Mouse (Mus musculus) CD8-positive naive resting alpha-beta T cell, adult 2 months (primary cell): ENCODE data around the gene Ptprf.
A peak's percentile ranks its signal among the peaks of the same experiment; 100 is the strongest.

Source experiments
- DNase-seq, 2 experiments: peaks; one replicate each; pipeline ENCODE4 v3.0.0; 2022; ENCODE audit warnings: low read depth in 2 of 2, low spot score in 2 of 2

The Ptprf gene

DNA sequence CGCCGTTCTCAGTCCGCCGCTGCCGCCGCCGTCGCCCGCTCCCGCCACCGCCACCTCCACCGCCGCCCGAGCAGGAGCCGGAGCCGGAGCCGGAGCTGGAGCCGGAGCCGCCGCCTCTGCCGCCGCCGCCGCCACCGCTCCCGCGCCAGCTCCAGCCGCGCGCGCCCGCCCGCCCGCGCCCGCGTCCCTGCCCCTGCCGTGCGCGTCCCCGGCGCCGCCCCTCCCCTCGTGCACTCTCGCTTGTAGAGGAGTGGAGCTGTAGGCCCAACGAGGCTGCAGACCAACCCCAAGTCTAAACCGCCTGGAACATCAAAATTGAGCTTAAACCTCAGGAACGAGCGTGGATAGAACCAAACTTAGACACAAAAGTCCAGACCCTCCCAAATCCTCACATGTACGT lies at the start of gene Ptprf:
Ptprf (minus strand) TSS at position 175 of the 400 bp plus-strand sequence.
- DNase-seq: no peak

GRCm38 (mm10) chr4:118336658-118337057 lies 45.5 kb upstream of the Ptprf start:
- DNase-seq: peak; percentile 5 to 35

DNA sequence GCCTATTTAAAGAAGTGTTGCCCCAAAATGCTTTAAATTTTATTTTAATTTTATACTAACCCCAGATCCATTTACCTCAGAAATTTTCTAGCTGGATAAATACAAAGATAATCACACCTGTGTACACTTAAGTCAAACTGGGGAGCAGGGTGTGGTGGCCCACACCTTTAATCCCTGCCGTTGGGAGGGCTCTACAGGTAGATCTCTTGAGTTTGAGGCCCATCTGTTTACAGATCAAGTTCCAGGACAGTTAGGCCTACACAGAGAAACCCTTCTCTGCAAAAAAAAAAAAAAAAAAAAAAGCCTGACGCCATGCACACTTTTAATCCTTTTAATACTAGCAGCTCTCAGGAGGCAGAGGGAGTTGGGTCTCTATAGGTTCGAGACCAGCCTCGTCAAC lies 44.8 kb upstream of the Ptprf start:
- DNase-seq: no peak

DNA sequence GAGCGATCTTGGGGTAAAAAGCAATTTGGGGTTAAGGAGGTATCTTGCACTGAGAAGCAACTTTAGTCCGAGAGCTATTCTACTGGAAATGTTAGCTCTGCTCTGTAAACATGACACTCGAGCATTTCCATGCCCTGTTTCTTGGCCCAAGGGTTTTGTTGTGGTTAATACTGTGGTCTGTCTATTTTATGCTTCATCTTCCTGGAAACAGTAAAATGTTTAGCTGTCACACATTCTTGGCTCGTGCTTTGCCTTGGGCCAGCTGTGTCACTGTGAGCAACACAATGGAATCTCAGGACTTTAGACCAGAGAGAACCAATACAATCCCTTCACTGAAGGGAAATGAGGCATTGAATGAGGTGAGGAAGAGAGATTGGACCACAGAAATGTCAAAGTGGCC lies 40.6 kb upstream of the Ptprf start:
- no peak for DNase-seq

DNA sequence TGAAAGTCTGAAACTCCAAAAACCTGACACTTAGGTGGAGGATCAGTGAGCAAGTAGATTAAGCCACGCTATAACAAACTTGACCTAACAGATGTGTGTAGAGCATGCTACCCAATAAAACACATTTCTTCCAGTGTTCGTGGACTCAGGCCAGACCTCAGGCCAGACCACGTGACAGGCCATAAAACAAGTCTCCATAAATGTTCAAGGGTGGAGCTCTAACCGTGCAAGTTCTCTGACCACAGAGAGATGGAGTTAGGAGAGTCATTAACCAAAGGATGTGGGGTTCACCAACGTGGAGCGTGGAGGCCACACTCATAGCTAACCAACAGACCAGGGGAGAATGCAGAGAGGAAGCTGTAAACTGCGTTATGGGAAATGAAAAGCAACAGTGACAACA lies 35.3 kb upstream of the Ptprf start:
- no peak for DNase-seq

GRCm38 (mm10) chr4:118320636-118321035 lies 29.4 kb upstream of the Ptprf start:
- no peak for DNase-seq

DNA sequence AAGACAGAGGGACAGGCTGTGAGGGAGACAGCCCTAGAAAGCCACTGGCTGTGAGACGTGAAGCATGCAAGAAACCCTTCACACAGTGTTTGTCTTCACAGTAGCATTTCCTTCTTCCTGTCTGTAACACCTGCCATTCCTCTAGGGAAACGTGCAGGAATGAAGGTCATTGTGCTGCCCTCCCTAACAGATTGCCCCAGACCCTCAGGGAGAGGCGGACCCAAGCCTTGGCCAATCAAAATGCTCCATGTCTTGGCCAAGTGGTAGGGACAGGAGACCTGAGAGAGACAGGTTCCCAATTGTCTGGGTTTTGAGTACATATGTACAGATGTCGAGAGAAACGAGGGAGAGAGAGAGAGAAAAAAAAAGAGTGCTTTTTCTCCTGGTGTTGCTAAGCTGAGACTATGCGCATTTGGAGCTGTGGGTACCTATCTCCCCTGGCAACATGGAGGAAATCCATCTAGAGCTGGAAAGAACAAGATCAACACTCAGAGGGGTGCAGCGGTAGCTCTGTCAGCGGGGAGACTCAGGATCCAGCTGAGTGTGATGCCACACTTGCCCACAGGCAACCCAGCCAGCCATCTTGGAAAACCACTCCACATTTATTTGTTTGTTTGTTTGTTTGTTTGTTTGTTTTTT lies 28.6 kb upstream of the Ptprf start:
- DNase-seq: no peak

- no peak for DNase-seq
Observed at GRCm38 (mm10) chr4:118316662-118317061, 25.5 kb upstream of the Ptprf start.

DNA sequence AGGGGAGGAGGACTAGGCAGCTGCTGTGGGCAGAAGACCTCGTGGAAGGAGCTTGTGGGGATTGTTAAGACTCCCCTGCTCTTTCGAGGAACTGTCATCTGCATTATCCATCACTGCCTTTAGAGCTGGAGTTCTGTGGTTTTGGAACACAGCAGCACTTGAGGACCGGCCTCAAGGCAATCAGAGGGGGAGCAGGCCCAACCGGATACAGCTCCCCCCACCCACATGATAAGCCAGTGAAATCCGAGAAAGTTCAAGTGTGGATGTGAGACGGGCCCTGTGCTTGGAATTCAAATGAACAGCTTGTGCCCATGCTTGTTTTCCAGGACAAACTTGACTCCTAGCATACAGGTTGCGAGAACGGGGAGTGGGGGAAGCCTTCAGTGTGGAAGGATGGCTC lies 24.1 kb upstream of the Ptprf start:
- no peak for DNase-seq

GRCm38 (mm10) chr4:118310461-118310860 lies 19.3 kb upstream of the Ptprf start:
- DNase-seq: no peak

GRCm38 (mm10) chr4:118307533-118308263 lies 16.5 kb upstream of the Ptprf start:
- DNase-seq: no peak

GRCm38 (mm10) chr4:118306113-118306696 lies 15.0 kb upstream of the Ptprf start:
- no peak for DNase-seq

DNA sequence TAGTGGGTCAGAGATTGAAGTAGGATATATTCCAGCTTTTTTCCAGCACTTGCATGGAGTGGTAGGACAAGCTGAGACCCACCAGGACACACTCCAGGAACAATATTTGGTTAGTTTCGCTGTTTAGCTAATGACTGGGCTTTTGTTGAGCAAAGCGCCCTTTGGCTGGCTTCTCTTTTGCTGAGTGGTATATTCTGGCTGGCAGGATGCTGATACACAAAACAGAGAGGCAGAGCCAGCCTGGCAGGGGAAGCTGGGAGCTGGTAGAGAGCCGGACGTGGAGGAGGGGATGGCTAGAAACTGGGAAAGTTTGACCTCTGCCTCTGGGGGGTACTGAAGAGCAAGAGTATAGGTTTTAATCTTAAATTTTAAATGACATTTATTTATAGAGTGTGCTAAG lies 13.8 kb upstream of the Ptprf start:
- no peak for DNase-seq

DNA sequence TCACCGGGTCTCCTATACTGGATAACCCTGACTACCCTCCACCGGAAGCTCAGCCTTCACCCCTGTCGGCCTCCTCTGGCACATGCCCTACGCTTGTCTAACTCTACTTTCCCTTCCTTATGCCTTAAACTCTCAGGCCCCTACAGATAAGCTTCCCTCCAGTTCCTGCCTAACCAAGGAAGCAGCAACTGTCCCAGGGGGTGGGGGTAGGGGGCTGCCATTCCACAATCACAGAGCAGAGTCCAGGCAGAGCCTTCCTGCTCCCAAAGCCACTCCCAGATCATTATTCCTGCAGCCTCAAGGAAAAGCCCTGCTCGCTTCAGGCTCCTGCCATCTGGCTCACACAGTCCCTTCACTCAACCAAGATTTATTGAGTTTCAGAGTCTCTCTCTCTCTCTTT lies 6.6 kb upstream of the Ptprf start:
- no peak for DNase-seq

DNA sequence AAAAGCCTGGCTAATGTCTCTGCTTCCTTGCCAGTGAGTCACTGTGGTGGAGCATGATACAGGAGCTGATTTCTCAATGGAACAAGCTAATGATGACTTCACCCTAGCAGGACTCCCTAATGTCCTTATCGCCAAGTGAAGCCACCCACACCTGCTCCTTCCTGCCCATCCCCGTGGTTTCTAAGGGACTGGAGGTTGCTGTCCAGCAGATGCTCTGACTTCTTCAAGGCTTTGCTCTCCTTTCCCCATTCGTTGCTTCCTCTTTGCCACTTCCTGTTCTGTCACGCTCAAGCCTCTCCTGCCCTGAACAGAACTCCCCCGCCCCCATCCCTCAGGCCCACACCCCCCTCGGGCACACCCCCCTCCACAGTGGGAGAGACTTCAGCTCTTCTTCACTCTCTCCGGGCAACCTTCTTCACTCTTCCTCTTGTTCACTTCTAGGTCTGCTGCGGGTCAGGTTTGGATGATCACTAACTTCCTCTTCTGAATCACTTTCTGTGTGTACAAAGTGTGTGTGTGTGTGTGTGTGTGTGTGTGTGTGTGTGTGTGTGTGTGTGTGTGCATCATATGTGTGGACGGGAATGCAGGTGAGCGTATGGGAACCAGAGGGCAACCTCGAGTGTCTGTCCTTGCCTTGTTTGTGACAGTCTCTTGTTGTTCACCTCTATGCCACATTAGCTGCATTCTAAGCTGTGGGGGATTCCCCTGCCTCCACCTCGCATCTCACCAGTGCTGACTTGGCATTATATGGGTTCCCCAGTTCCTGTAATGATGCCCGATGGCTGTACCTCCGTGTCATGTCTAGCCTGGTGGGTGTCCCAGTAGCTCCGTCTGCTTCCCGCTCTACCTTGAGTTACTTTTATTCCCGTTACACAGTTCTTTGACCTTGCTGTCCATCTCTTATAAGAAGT lies 4.7 kb upstream of the Ptprf start:
- DNase-seq: peak in 1 of 2 experiments; percentile 21

- DNase-seq: no peak
Observed at GRCm38 (mm10) chr4:118294811-118295210, 3.6 kb upstream of the Ptprf start.

DNA sequence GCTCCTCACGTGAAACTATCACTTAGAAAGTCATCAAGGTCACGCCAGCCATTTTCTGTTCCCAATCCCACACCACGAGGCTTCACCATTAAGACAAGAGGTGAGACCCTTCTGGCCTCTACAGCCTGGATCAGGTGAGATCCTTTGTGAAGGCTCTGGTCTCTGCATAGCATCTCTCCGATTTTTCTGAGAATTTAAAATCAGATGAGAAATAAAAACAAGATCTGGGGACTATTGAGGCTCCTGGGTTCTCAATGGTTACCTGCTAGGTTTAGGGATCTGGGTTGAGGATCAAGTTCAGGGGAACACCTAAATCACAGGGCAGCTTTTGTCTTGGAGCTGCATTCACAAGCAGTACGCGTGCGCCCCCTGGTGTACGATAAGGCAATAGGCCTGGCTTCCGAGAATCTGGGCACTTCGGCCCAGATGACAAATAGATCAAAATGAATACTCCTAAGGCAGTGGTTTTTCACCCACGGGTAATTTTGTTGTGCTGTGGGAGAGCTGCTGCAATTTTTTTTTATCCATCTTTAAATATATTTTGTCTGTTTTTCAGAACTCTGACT lies 1.6 kb upstream of the Ptprf start:
- DNase-seq: peak; percentile 75

- DNase-seq: peak in 1 of 2 experiments; percentile 24
Observed at GRCm38 (mm10) chr4:118290416-118291030, 682 bp downstream of the Ptprf start.

- no peak for DNase-seq
Observed at GRCm38 (mm10) chr4:118289960-118290415, 1.2 kb downstream of the Ptprf start.

DNA sequence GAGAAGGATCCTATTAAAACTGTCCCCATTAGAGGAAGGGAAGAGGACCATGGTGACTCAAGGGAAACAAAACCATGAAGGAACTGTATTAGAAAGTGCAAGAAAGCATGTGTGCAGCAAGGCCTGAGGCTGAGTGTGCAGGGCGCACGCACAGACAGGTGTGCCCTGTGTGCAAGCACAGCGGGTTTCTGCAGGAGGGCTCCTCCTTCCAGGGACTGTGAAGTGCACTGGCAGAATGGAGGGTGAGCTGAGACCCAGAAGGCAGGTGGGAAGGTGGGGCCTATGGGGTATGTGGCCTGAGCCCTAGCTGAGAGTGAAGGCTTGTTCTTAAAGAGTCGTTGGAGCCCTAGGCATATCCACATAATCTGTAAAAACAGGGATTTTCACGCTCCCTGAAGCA lies 1.9 kb downstream of the Ptprf start:
- DNase-seq: no peak

DNA sequence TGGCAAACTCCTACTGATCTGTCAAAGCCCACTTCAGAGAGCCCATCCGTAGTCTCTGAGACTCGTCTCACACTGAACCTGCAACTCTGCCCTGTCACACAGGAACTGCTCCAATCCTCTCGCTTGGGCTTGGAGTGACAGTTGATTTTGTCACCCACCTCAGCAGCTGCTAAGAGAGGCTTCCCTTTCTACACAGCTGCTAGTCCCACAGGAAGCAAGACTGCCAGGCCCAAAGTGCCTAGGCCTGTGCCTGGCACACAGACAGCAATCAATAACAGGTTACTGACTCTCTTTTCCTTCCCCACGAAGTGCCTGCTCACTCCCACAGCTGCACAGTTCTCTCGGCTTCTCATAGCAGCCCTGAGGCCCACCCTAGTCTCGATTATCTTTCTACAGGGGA lies 2.7 kb downstream of the Ptprf start:
- DNase-seq: no peak
